Mouse (Mus musculus): Measurements from ENCODE around the gene Pcyt1b. TPM values are rescaled to one million over a fixed set of nuclear protein-coding genes. Genes with fewer than 3 reads are reported as not detected.

The Pcyt1b gene
- 5.6 and 6.6 TPM in 2 replicates for polyA plus RNA-seq (2016; fragmentation: Nextera tagmentation; extraction: Ambion mirVana)

DNA sequence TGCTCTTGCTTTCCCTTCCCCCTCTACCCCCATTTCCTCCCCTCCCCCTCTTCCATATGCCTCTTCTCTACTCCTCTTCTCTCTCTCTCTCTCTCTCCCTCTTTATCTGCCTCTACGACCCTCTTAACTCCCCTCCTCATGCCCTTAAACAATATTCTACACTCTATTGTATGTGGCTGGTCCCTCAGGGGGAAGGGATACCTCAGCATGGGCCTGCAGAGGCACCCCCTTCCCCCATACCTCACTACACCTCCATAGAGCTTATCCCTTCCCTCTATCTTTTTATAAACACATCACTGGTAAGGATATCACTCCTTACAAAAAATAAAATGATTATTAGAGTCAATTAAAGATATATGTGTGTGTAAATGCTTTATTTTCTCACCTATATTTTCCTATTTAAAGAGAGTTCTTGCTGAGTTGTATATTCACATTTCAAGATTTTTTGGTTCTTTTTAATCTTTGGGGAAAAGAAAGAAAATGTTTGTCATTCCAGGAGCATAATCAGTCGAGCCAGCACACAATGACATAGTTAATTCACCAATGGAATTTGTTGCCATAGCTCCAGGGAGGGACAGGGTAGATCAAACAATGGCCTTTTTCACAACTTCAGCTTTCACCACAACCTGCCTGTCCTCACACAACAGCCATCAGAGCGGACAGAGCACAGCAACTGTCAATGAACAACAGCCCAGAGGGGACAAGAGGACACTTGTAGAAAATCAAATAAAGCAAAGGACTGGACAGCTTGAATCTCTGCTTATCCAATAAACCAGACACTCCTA, at the start of gene Pcyt1b:
Gene Pcyt1b (plus strand): TSS at position 646 of the 785 bp plus-strand sequence.
- no peak for ATAC-seq (ENCODE audit: insufficient number of reproducible peaks, insufficient read depth, low FRiP score, low TSS enrichment, low read depth)
- Histone ChIP-seq H3K27me3 (no peaks in the 10 kb centered on the region), H3K27ac (no peak within 1 kb of the TSS), H3K9ac (replicated peaks) (no peak within 1 kb of the TSS), H3K4me2 (no peak within 1 kb of the TSS), H3K9me3 (no peaks in the 10 kb centered on the region), H3K4me3 (replicated peaks) (no peak within 1 kb of the TSS), H3K4me1 (replicated peaks) (no peaks in the 10 kb centered on the region), H3K36me3 (no peaks in the 10 kb centered on the region)
- WGBS, result 43% methylated on average over 3 of the region's 3 CpGs

DNA sequence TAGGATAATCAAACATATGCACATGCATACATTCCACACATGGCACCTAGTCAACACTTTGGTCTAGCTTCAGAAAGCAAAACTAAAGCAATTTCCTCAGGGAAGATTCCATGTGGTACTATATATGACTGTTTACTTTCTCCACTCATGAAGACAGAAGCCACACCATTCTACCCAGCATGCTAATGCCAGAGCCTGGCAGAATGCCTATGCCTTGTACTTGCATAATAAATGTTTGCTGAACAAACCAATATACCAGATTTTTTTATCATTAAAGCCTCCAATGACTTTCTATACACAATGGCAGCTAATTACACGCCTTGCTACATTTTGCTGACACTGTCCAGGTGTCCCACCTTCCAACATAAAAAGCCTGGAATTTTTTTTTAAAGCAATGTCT, 24.4 kb upstream of the Pcyt1b start:
- H3K27ac ChIP-seq, result no peak overlapping the region
- no peaks in the 10 kb centered on the region for H3K9me3 ChIP-seq
- H3K4me1 ChIP-seq (replicated peaks), result no peaks in the 10 kb centered on the region
- 0 out of 2 replicates have a peak, but pooled peaks cover 4% of the 10 kb centered on the region for H3K36me3 ChIP-seq
- H3K4me2 ChIP-seq, result no peak overlapping the region; the same call in 1 of the 2 replicates
- H3K4me3 ChIP-seq (replicated peaks), result no peak overlapping the region
- H3K27me3 ChIP-seq, result peaks cover 3% of the 10 kb centered on the region
- H3K9ac ChIP-seq (replicated peaks), result no peak overlapping the region
- 60% methylated on average over 1 of the region's 1 CpGs for WGBS
- ATAC-seq (ENCODE audit: insufficient number of reproducible peaks, insufficient read depth, low FRiP score, low TSS enrichment, low read depth), result no peak

DNA sequence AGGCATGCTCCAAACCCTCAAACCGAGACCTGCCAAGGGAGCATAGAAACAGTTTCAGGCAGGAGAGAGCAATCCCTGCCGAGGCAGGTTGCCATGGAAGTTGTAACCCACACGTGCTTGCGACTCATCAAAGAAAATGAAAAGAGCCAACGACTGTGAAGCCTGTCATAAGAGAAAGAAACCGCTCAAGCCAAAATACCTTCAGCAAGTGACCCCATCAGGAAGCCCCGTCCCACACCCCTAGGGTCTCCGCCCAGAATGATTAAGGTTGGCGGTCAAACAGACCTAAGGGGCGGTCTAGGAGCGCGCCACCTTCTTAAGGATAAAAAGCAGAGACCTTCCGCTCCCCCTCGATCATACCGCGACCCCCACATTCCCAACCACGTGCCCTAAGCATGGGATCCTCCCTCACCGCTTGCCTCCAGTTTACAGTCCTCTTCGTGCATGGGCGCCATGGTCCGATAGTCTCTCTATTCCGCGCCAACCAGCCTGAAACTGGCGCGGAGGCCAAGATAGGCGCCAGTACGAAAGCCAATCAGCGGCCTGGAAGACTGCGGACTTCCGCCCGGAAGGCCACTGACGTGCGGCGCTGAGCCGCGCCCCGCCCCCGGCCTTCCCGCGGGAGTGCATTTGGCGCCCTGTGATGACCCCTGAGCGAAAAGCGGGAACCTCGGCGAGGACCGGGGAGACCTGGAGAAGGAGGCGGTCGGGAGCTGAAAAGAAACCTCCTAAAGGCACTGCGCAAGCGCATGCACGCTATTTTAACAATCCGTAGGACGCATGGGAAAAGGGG, 22.8 kb upstream of the Pcyt1b start, which contains the start of gene Pola1:
Gene Pola1 (minus strand): TSS at position 499 of the 793 bp plus-strand sequence.
- 19% methylated on average over 53 of the region's 53 CpGs for WGBS
- Histone ChIP-seq H3K27me3 (peaks cover 3% of the 10 kb centered on the region), H3K4me1 (replicated peaks) (no peaks in the 10 kb centered on the region), H3K4me3 (replicated peaks) (peak within 1 kb of the TSS; percentile 51), H3K36me3 (no peaks in the 10 kb centered on the region), H3K4me2 (peak within 1 kb of the TSS; percentile 54), H3K27ac (peak within 1 kb of the TSS; percentile 69; the same call in 1 of the 2 replicates), H3K9ac (replicated peaks) (peak within 1 kb of the TSS; percentile 51), H3K9me3 (no peaks in the 10 kb centered on the region)
- peak; percentile 98 for ATAC-seq (ENCODE audit: insufficient number of reproducible peaks, insufficient read depth, low FRiP score, low TSS enrichment, low read depth)

DNA sequence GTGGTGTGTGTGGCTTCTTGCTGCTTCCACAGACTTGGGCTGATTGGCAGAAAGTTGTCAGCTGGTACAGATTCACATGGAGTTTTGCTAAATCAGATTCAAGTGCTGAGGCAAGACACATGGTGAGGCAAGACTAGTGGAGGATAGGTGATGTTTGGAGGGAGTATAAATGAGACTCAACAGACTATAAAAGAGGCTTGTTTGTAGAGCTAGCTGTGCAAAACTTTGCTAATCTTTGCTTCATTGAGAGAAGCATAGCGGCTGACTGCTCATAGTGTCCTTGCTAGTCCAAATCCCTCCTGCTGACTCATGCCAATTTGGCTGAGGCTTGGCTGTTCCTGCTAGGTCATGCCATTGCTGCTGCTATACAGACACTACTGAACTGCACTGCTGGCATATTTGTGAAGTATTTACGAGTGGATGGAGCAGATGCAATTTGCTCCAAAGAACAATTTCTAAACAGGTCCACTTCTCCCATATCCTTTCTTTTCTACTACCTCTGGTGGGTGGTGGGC, 19.7 kb upstream of the Pcyt1b start:
- Histone ChIP-seq H3K4me1 (replicated peaks) (no peaks in the 10 kb centered on the region), H3K36me3 (no peaks in the 10 kb centered on the region), H3K9me3 (no peaks in the 10 kb centered on the region), H3K27me3 (peaks cover 3% of the 10 kb centered on the region), H3K9ac (replicated peaks) (no peak overlapping the region), H3K4me2 (no peak overlapping the region), H3K27ac (no peak overlapping the region), H3K4me3 (replicated peaks) (no peak overlapping the region)
- ATAC-seq (ENCODE audit: insufficient number of reproducible peaks, insufficient read depth, low FRiP score, low TSS enrichment, low read depth), result no peak
- WGBS, result 83% methylated on average over 2 of the region's 2 CpGs

DNA sequence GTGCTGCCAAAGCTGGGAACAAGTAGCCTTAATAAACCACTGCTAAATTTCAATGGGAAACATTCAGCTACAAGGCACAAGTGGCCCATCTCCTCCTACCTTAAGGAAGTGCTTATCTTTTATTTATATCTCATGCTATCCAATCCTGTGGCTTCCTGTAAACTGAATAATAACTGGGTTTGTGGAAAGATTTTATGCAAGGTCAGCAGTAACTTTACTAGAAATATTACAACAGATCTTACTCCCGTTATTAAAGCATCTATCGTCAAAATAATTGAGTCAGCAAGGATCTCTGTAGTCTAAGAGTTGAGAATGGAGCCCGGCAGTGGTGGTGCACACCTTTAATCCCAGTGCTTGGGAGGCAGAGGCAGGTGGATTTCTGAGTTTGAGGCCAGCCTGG, 11.1 kb upstream of the Pcyt1b start:
- H3K4me1 ChIP-seq (replicated peaks), result no peaks in the 10 kb centered on the region
- H3K36me3 ChIP-seq, result no peaks in the 10 kb centered on the region
- H3K27ac ChIP-seq, result no peak overlapping the region
- H3K4me3 ChIP-seq (replicated peaks), result no peak overlapping the region
- no peak for ATAC-seq (ENCODE audit: insufficient number of reproducible peaks, insufficient read depth, low FRiP score, low TSS enrichment, low read depth)
- H3K9ac ChIP-seq (replicated peaks), result no peak overlapping the region
- H3K4me2 ChIP-seq, result no peak overlapping the region
- no peaks in the 10 kb centered on the region for H3K27me3 ChIP-seq
- H3K9me3 ChIP-seq, result no peaks in the 10 kb centered on the region
- 87% methylated on average over 3 of the region's 3 CpGs for WGBS

DNA sequence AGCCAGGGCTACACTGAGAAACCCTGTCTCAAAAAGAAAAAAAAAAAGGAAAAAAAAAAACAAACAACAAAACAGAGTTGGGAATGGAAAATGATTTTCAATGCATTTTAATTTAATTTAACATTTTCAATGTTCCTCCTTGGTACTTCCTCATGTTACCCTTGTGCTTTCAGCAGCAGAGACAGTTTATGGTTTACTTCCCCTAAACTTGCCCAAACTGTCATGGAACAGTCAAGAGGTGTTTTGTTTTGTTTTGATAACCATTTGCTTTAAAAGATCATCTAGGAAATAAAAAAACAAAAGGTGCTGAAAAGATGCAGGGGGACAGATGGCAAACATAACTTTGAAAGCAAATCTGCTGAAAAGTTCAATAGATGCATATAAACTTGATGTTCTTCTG, 10.6 kb upstream of the Pcyt1b start:
- Histone ChIP-seq H3K9ac (replicated peaks) (no peak overlapping the region), H3K36me3 (no peaks in the 10 kb centered on the region), H3K27ac (no peak overlapping the region), H3K4me2 (no peak overlapping the region), H3K9me3 (no peaks in the 10 kb centered on the region), H3K27me3 (no peaks in the 10 kb centered on the region), H3K4me1 (replicated peaks) (no peaks in the 10 kb centered on the region), H3K4me3 (replicated peaks) (no peak overlapping the region)
- no peak for ATAC-seq (ENCODE audit: insufficient number of reproducible peaks, insufficient read depth, low FRiP score, low TSS enrichment, low read depth)

DNA sequence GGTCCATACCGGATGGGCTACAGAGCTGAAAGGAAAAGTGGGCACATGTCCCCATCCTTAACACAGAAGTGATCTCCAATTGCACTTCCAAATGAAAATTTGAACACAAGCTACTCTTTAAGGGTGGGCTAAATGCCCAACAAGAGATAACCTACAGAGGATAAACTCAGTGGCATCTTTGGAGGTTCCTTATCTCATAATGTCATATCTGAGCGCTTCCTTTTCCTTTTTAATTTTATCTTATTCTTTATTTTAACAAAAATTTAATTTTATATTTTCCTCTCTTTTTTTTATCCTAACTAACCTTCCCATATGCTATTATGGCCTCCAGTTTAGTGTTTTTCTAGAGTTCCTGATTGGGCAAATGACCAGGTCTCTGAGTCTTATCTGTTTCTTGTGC, 3.9 kb upstream of the Pcyt1b start:
- WGBS, result 94% methylated on average over 2 of the region's 2 CpGs
- Histone ChIP-seq H3K36me3 (no peaks in the 10 kb centered on the region), H3K4me1 (replicated peaks) (no peaks in the 10 kb centered on the region), H3K4me3 (replicated peaks) (no peak overlapping the region), H3K27me3 (no peaks in the 10 kb centered on the region), H3K27ac (no peak overlapping the region), H3K9ac (replicated peaks) (no peak overlapping the region), H3K4me2 (no peak overlapping the region), H3K9me3 (no peaks in the 10 kb centered on the region)
- ATAC-seq (ENCODE audit: insufficient number of reproducible peaks, insufficient read depth, low FRiP score, low TSS enrichment, low read depth), result no peak

DNA sequence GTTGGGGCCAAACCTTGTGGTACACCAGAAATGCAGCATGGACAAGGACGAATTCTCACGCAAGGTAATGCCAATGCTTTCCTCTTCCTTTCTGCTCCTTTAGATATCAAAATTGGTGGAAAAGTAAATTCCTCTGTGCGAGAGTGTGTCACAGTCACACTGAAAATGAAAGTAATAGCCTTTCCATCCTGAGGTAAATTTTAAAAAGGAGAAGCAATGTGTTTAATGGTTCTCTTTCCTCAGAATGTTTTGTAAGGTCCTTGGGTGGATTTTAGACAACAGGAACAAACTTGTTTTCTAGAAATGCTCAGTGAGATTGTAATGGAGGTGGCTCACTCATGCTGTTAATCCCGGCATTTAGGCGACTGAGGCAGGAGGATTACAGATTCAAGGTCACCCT, 490 bp downstream of the Pcyt1b start:
- ATAC-seq (ENCODE audit: insufficient number of reproducible peaks, insufficient read depth, low FRiP score, low TSS enrichment, low read depth), result no peak
- no peak overlapping the region for H3K4me2 ChIP-seq
- H3K27ac ChIP-seq, result no peak overlapping the region
- H3K27me3 ChIP-seq, result no peaks in the 10 kb centered on the region
- WGBS, result 86% methylated on average over 5 of the region's 5 CpGs
- no peaks in the 10 kb centered on the region for H3K36me3 ChIP-seq
- no peak overlapping the region for H3K9ac ChIP-seq (replicated peaks)
- H3K4me1 ChIP-seq (replicated peaks), result no peaks in the 10 kb centered on the region
- H3K9me3 ChIP-seq, result no peaks in the 10 kb centered on the region
- H3K4me3 ChIP-seq (replicated peaks), result no peak overlapping the region

DNA sequence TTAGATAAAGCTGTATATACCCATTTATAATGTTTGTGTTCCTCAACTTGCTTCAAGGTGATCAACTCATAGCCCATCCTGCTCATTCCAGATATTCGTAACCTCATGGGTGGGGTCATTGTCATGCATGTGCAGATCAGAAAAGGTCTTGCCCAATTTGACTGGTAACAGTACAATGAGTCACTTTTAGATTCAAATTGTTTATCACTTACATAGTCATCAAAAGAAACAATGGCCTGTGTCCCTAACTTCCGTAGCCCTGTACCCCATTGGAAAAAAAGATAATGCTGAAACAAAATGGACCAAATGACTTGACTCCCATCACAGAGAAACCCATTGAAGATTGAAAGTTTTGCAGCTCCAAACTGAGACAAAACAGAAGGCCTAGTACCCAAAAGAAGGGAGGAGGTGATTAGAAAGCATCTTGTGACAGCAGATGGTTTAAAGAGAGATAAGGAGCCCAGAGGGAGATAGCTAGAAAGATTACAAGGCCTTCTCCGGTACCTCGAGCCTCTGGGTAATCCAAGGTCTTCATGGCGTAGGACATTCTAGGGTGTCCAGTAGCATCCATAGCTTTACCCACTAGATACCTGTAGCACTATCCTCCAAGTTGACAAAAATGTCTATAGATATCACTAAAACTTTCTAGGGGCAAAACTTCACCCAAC, 9.4 kb downstream of the Pcyt1b start:
- H3K27ac ChIP-seq, result no peak overlapping the region
- H3K36me3 ChIP-seq, result no peaks in the 10 kb centered on the region
- ATAC-seq (ENCODE audit: insufficient number of reproducible peaks, insufficient read depth, low FRiP score, low TSS enrichment, low read depth), result no peak
- H3K4me3 ChIP-seq (replicated peaks), result no peak overlapping the region
- WGBS, result 88% methylated on average over 5 of the region's 5 CpGs
- H3K9me3 ChIP-seq, result no peaks in the 10 kb centered on the region
- H3K4me2 ChIP-seq, result no peak overlapping the region
- H3K4me1 ChIP-seq (replicated peaks), result no peaks in the 10 kb centered on the region
- H3K27me3 ChIP-seq, result no peaks in the 10 kb centered on the region
- no peak overlapping the region for H3K9ac ChIP-seq (replicated peaks)

DNA sequence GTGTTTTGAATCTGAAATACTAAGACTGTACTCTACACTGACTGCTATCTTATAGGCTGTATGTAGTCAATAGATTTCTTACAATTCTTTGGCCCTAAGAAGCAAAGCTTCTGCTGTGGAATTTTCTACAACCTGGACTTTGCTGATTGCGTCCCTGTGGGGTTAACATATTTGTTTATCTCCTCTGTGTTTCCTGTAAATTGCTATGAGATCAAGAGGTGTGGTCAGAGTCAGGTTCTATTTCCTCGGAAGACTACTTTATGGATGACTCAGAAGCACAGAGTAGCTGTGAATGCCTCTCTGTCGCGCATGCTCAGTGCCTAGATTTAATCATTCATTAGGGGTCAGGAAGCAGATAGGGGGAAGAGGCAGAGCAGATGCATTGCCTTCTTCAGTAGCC, 10.1 kb downstream of the Pcyt1b start:
- 81% methylated on average over 4 of the region's 4 CpGs for WGBS
- H3K4me2 ChIP-seq, result no peak overlapping the region
- ATAC-seq (ENCODE audit: insufficient number of reproducible peaks, insufficient read depth, low FRiP score, low TSS enrichment, low read depth), result no peak

DNA sequence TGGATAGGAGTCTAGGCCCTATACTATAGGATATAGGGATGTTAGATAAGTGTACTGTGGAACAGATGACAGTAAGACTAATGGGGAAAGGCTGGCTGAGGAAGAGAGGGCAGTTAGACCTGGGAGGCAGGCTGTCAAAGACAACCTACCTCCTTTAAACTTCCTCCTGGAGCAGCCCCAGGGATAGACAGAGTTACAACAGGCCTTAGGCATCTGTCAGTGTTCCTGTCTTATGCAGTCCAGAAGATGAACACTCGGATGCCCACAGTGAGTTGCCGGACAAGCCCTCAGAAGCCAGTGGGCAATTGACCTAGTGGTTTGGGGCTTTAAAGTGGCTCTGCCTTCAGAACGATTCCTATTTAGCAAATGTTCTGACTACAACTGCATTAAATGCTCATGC, 19.8 kb downstream of the Pcyt1b start:
- no peaks in the 10 kb centered on the region for H3K36me3 ChIP-seq
- peak overlapping the region; percentile 37; the same call in 1 of the 2 replicates for H3K4me3 ChIP-seq (replicated peaks)
- H3K27ac ChIP-seq, result peak overlapping the region; percentile 87
- H3K4me2 ChIP-seq, result peak overlapping the region; percentile 53
- no peaks in the 10 kb centered on the region for H3K4me1 ChIP-seq (replicated peaks)
- no peaks in the 10 kb centered on the region for H3K9me3 ChIP-seq
- no peak for ATAC-seq (ENCODE audit: insufficient number of reproducible peaks, insufficient read depth, low FRiP score, low TSS enrichment, low read depth)
- H3K27me3 ChIP-seq, result no peaks in the 10 kb centered on the region
- no peak overlapping the region for H3K9ac ChIP-seq (replicated peaks)
- WGBS, result 43% methylated on average over 3 of the region's 3 CpGs

More for the DNA sequence above, 10.1 kb downstream of the Pcyt1b start:
- Histone ChIP-seq H3K4me1 (replicated peaks) (no peaks in the 10 kb centered on the region), H3K9me3 (no peaks in the 10 kb centered on the region), H3K9ac (replicated peaks) (no peak overlapping the region), H3K4me3 (replicated peaks) (no peak overlapping the region), H3K36me3 (no peaks in the 10 kb centered on the region), H3K27ac (no peak overlapping the region), H3K27me3 (no peaks in the 10 kb centered on the region)
